Mouse (Mus musculus) B cell, adult 2 months (primary cell): ENCODE results near the gene Dhx29.
A peak's percentile ranks its signal among the peaks of the same experiment; 100 is the strongest.

ENCODE experiments used
- DNase-seq, 2 experiments: peaks; one replicate each; pipeline ENCODE4 v3.0.0; 2022

Dhx29 gene

DNA sequence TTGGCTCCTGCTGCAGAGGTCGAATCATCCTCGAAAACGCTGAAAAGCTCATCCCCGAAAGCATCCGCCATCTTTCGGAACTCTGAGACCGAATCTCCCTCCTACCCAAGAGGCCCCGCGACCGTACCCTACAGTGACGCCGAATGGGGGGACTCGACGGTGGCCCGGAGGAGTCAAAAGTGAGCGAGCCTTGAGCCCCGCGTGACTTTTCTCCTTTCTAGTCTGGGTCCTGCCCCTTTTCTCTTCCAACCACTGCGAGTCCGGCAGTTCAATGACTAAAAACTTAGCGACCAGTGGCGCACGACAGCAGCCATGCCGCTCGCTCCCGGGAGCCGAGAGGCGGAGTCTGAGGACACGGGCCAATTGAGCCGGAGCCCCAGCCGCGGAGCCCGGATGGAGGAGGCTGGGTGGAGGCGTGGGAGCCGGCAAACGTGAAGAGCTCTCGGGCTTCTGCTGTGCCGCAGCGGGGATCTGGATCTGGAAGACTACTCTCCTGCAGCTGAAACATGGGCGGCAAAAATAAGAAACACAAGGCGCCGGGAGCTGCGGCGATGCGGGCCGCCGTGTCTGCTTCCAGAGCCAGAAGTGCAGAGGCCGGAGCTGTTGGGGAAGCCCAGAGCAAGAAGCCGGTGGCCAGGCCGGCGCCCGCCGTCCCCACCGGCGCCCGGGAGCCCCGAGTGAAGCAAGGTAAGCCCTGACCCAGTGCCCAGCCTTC is at the start of gene Dhx29, which contains the start of gene Mtrex:
Dhx29 (plus strand) TSS at position 168 of the 715 bp plus-strand sequence.
Mtrex (minus strand) TSS at position 112 of the 715 bp plus-strand sequence.
- peak; percentile 98 to 99 for DNase-seq

DNA sequence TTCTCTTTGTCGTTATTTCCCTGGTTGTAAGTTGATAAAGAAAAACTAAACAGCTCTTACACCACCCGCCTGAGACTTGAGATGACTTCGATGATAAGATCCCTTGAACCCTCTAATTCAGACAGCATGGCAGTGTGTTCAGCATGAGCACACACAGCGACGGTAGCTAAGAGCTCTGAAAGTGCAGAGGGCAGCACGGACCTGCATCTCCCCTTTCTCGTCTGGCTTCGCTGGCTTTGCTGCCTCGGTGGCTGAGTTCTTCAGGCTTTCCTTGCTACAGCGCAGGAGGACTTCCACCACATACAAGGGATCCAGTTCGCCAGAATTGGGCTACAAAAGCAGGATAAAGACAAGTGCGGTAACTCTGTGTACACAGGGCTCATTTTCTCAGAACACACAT is 40.0 kb upstream of the Dhx29 start:
- DNase-seq, result no peak

DNA sequence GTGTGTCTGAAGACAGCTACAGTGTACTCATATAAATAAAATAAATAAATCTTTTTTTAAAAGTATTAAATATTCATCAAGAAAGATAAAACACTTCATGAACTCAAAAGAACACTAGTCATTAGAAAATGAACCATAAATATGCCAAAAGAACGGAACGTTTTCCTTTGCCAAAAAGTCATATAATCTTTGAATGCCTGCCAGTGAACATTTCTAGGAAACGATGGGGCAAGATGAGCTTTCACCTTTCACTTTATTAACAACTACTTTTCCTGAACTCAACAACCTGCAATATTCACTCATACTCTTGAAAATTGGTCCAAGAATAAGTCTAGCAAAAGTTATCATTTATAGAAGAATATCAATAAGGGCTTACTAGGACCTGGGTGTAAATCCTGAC is 25.1 kb upstream of the Dhx29 start:
- no peak for DNase-seq

DNA sequence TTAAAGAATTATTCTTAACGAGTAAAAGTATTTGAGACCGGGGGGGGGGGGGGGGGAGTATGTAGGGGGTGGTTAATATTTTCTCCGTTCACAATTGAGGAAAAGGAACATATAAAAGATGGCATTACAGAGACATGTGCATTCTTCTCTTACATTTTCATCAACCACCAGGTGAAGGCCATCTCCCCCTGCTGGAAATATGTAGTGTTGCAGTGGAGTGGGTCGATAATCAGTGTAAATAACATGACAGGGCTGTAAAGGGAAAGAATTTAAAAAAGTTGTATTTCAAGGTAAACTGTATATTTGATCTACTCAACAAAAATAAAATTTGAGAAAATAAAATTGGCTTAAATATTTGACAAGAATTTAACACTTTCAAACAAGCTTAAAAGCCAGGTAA is 17.6 kb upstream of the Dhx29 start:
- DNase-seq, result peak; percentile 48 to 62

DNA sequence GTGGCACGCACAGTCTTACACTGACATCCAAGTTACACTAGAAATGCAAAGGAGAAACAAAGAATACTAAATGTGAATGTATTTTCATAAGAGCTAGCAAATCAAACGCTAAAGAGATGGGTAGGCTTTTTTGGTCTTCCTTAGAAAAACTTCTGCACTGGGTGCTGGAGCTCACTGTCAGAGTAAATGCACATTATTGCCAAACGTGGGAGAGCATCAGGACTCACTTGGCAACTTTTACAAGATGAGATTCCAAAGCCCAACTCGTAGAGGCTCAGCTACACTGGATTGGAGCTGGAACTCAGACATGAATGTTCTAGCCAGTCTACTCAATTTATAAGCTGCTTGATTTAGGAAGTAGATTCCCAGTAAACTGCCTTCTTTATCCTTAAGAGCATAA is 16.8 kb upstream of the Dhx29 start:
- DNase-seq, result no peak

DNA sequence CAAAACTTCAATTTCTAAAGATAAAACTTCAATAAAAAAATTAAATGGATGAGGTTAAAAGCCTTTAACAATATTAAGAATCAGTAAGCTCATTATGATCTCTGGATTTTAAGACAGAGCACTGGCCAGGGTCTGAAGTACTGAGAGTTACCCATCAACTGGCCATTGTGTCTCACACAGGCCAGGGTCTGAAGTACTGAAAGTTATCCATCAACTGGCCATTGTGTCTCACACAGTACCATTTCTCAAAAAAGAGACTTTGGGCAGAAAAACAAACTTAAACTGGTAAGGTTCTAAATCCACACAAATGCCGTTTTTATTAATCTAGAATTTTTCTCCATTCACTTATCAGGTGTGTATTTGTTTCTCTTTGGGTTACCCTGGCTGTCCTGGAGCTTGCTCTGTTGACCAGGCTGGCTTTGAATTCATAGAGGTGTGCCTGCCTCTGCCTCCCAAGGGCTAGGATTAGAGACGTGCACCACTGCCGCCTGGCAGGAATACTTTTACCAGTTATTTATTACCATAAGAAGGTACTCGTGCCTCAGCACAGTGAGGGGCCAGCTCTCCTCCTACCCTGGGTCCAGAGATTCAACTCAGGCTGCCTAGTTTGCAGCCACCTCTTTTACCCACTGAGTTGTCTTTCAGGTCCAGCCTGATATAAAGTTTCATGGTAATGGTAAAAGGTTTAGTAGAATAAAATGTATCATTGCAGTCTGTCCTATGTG is 8.0 kb upstream of the Dhx29 start:
- no peak for DNase-seq

DNA sequence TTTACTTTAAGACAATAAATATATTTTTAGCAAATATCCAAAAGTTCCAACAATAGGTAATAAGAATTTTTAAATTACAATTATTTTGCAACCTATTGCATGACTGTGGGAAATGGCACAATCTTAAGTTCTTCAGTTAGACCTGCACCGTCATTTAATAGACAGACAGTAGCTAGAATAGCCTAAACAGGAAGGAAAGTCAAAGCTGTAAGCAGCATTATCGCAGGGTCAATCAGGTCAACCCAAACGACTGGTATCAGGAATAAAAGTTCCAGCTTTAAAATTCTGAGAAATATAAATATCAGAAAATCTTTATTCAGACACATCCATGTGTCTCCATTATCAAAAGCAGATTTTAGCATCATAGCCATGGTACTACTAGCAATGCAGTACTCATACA is 6.3 kb upstream of the Dhx29 start:
- no peak for DNase-seq

DNA sequence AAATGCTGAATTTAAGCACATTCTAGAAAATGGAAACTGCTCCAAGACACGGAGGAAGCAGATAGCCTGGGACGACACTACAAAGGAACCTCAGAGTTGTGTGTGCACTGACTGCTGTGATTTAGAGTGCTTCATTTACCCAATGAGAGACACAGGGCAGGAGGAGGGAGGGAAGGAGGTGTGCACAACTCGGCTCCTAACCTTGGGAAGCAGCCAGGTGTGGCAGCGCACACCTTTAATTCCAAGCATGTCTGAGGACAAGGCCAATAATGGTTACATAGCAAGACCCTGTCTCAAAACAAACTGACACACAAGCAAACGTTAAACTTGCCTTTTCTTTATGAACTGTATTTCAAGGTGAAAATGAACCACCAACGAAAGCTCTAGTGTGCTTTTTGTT is 2.0 kb upstream of the Dhx29 start:
- no peak for DNase-seq

DNA sequence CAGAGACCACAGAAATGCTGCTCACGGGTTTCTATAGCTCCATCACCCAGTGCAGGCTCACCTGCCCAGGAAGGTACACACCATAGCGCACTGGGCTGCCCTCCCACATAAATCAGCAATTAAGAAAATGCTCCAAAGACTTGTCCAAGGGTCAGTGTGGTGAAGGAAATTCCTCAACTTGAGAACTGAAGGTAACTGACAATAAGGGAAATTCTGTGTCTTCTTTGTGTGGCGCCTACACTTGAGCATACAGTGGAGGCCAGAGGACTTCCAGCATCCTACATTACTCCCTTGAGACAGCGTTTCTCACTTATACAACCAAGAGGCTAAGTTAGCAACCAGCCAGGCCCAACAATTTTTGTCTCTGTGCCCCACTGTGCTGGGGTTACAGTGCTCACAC is 1.3 kb upstream of the Dhx29 start:
- peak in 1 of 2 experiments; percentile 2 for DNase-seq

DNA sequence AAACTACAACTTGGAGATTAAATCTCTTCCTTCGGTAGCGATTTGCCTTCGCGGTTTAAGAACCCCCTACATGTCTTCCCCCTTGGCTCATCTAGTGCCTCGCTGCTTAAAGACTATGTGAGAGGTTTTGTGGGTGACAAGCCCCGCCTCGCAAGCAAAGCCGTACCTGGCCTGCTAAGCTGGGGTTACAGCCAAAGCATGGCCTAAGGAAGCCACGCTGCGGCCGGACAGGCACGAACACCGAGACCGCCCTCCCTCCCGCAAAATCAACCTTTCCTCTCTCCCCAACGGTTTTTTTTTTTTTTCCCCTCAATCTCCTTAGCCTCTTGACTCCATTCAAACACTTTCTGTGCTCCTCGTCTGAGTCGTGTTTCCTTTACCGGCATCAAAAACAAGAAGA is 458 bp upstream of the Dhx29 start:
- DNase-seq, result peak; percentile 44 to 46

DNA sequence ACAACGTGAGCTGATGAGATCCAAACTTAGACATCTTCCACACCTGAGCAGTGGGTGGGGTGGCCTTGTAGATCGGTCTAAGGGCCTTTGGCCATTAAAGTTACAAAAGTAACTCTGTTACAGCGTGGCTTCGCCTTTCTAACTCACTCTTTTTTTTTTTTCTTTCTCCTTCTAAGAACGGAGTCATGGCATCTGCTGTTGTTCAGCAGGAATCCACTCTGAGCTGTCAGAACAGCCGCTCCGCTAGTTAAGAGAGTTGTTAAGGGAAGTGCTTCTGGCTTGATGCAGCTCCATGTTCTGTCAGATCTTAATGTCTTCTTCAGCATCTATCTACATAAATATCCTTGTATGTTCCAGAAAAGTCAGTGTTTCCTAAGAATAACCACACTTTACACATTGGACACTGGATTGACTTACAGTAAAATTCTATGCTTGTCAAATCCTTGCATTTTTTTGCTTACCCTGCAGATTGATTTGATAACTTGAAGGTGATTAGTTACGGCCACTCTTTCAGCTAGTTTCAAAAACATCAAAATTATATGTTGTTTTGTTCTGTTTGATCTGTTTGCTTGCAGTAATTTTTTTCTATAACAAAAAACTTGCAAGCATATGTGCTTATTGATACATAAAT is 899 bp downstream of the Dhx29 start:
- DNase-seq, result no peak

DNA sequence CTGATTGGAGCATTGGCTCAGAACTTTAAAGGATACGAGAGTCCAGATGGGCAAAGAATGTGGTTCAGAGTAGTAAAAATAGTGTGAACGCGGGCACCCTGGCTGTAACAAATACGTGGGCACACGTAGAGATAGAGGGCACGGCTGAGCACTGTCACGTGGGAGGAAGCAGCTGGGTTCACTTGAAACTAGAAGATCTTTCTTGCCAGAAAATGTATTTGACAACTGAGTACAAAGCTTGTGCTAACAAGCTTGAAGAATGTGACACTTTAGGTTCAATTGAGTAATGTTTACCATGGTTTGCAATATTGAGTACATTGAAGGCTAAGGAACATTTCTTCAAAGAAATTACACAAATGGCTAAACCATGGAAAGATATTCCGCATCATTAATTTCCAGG is 10.9 kb downstream of the Dhx29 start:
- no peak for DNase-seq

DNA sequence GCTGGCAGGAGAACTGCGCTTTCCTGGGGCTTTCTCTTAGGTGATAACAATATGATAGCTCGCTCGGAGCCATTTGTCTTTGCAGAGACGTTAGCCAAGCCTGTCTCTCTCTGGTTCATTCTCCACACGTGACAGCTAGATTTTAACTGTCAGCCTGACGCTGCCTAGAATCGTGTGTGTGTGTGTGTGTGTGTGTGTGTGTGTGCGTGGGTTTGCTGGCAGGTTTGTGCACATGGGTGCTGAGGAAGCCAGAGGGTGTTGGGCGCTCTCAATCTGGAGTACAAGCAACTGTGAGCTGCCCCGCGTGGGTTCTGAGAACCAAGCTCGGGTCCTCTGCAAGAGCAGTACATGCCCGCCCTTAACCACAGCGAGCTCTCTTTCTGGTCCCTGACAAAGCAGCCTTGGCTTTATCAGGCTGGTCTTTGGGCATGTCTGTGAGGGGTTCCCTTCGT is 14.7 kb downstream of the Dhx29 start:
- DNase-seq, result no peak

DNA sequence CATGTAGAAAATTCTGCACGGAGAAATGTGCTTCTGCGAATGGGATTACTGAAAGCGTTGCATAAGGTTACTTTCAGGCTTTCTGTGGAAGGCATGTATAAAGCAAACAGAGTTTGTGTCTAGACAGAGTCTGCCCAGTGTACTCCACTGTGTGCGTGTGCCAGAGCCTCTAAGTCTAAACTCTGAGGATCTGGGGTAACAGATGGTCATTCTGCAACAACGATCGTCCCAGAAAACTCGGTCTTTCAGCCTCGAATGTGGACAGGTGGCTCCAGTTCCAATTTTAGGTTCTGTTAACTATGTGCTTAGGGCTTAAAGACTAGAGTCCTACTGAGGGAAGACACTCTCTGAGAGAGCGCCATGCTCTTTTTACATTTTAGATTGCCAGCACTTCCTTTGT is 18.1 kb downstream of the Dhx29 start:
- DNase-seq, result no peak

DNA sequence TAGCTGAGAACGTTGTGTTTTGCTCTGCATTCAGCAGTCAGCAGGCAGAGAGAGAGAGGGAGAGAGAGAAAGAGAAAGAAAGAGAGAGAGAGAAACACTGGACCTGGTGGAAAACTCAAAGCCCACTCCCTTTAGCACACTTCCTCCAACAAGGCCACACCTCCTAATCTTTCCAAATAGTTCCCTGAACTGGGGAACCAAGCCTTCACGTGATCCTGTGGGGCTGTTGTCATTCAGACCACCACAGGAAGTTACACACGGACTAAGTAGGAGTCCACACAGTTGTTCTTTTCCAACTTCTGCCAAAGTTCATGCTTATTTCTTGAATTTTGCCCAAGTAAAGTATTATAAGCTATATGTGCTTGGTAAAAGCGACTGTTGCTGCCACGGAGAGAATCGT is 18.6 kb downstream of the Dhx29 start:
- no peak for DNase-seq

DNA sequence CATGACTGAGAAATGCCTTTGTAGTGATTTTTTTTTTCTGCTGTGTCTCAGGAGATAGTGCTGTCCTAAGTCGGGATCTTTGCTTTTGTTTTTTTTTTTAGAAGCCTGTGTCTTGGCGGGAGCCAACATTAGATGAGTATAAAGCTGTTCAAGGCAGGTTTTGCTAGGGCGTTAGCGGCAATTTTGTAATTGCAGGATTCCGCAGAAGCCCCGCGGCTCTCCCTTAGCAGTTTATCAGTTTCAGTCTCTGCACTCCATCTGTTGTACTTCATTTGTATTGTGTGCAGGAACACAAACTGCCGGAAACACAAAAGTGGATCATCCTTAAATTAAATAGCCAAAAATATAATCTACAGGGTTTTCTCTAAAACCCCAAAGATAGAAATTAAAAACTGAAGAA is 26.8 kb downstream of the Dhx29 start:
- no peak for DNase-seq

DNA sequence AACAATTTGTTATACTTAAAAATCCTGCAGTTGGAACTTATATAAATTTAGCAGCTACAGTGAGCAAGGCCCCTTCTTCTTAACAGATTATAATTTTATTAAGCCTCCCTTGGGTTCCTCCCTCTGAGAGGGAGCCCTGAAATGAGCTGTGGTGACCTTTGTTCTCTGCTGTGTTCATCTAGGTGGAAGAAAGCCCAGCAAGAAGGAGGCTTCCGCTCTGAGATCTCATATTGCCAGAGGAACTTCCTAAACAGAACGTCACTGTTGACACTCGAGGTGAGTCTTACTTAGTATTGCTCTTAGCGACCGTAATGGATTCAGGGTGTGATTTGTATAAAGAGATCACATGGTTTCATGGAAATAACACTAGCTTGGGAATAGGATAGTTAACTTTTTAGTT is 35.8 kb downstream of the Dhx29 start:
- no peak for DNase-seq

DNA sequence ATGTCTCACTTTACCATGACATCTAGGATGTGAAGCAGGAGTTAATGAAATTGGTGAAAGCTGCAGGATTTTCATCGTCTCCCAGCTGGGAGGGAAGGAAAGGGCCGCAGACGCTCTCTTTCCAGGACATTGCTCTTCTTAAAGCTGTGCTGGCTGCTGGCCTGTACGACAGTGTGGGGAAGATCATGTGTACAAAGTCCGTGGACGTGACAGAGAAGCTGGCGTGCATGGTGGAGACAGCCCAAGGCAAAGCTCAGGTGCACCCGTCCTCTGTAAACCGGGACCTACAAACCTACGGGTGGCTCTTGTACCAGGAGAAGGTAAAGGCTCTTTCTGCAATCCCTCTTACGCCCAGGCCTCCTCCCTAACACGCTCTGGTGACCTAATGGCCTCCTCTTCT is 37.2 kb downstream of the Dhx29 start:
- no peak for DNase-seq

DNA sequence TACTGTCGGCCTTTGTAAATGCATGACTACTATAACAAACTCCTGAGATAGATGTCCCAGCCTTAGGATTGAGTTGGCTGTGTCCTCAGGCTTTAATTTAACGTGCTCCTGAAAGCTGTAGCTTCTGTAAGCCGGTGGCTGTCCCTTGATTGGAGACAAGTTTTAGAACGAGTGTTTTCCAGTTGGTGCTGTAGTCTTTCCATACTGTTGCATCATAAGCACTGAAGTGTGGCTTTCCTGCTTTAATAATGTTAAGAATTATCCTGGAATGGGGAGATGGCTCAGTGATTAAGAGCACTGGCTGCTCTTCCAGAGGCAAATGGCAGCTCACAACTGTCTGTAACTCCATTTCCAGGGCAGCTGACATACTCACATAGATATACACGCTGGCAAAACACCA is 40.0 kb downstream of the Dhx29 start:
- no peak for DNase-seq

DNA sequence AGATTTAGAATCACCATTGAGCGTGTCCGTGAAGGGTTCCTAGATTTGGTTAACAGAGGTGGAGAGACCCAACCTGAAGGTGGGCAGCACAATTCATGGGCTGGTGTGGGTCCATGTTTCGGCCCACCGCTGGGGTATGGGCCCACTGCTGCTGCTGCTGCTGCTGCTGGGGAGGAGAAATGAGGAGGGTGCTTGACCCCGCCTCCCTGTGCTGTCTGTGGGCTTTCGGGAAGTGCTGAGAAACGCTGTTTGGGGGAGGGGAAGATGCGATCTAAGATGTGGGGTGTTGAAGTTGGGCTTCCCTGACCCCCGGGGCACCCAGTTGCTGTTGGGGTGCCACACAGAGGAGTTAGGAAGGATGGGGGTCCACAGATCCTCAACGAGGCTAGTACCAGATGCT is 49.5 kb downstream of the Dhx29 start:
- no peak for DNase-seq

DNA sequence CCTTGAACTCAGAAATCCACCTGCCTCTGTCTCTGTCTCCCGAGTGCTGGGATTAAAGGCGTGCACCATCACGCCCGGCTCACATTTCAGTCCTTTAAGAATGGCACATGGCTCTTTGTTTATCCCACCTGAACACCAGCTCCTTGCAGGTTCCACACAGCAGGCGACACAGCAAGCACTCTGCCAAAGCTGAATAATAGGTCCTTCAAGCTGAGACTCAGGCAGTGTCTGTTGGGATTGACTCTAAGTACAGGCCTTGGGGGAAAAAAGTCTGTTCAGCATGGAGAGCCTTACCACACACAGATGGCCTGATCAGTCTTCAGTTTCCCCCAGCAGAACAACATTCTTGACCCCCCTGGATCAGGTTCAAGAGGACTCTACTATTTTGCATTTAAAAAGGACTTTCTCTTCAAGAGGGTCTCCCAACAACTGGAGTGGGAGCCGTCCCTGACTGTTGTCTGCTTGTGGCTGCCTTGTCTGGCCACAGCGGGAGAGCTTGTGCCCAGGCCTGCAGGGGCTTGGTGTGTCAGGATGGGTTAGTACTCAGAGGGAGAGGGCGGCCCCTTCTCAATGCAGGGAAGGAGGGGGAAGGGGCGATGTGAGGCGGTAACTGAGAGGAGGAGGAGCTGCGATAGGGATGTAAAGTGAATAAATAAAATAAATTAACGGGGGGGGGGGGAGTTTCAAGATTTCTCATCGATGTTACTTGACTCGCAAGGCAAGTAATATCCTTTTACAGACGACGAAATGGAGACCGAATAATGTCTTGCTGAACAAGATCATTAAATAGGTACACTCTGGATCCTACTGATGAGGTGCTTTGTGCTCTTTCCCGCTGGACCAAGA is 58.6 kb downstream of the Dhx29 start:
- no peak for DNase-seq

DNA sequence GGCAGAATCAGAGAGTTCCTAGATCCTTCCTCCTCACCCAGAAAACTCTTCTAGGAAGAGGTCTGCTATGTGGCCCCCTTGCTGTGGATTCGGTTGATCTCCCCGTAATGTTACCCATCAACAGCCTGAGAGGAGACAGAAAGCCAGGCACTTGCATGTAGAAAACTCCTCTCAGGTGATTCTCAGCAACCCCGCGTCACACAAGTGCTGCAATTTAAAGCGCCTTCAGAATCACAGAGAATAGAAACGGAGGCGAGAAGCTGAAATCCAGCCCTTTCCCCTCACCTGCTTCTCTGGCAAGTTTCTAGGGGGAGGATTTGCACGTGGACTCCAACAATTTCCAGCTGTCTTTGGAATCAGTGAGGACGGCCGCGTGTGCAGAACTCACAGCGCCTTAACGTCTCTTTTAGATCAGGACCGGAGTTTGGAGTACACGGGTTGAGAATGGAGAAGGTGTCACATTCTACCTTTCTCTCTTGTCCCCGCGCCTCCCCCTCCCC is 59.2 kb downstream of the Dhx29 start:
- no peak for DNase-seq

DNA sequence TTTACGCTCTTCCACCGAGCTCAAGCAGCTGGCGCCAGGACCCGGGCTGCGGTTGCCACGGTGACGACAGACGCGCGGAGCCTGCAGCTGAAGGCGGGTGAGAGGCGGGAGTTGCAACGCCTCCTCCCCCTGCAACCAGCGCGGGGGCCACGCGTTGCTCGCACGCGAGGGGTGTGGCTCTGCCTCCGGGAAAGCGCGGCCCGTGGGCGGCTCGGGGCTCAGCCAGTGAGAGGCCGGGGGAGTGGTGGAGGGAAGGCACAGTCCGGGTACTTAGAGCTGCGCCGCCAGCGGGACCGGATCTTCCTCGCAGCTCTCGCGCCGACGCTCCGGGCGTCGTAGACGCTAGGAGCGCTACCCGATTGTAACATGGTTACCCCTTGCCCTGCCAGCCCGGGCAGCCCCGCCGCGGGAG is 60.3 kb downstream of the Dhx29 start, which contains the start of gene Ccno:
Ccno (plus strand) TSS at position 271 of the 412 bp plus-strand sequence.
- DNase-seq, result peak; percentile 79 to 80
